Mouse (Mus musculus): ENCODE results near the gene Gm42688. TPM values are rescaled to one million over a fixed set of nuclear protein-coding genes. Genes with fewer than 3 reads are reported as not detected.

Gm42688 gene
- polyA plus RNA-seq, 1 experiment: 10.0 TPM

DNA sequence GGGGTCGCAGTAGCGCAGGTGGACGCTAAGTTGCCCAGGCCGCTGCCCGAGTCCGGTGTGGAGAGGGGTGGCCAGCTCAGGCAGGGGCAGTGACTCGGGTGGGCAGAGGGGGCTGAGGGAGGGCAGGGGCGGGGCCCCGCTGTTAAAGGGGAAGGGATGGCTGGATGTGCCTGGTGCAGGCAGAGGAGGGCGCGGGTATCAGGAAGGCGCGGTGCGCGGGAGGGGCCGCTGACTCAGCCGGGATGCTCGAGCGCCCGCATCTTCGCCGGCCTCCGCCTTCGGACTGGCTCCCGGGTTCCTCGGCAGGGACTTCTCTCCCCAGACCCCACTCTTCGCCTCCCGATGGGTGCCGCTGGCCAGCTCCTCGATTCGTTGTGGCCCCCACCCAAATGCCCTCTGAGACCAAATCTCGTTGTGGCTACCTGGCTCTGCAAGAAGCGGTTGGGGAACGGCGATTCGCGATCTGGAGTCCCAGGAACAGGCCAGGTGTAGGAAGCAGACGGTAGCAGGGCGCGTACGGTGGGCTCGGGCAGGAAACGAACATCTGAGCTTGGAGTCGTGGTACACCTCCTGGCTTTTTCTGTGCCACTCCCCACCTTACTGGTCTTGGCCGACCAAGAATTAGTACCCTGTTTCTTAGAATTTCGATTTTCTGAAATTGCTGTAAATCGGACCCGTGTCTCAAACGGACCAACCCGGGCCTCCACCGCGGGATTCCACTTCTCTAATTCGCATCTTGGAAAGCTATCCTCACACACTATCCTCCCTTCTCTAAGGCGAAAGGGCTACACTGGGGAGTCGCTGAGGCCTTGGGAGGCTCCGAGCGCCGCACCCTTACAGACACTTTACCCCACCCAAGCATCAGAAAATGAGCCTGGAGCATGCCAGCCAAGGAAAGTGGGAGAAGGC lies 30.9 kb upstream of the Gm42688 start:
- TF ChIP-seq CTCF (IDR thresholded peaks at IDR 0.05; ENCODE audit: control insufficient read depth, insufficient read depth, insufficient replicate concordance, low read depth, low read length) (no peak), POLR2A (IDR thresholded peaks at IDR 0.05; ENCODE audit: control insufficient read depth, low read depth, low read length) (no peak)
- Histone ChIP-seq H3K27ac (ENCODE audit: control insufficient read depth, insufficient read depth, low read depth, low read length) (no peak overlapping the region), H3K4me1 (ENCODE audit: control insufficient read depth, insufficient read depth, low read length) (peaks cover 12% of the 10 kb centered on the region), H3K27me3 (ENCODE audit: control insufficient read depth, insufficient read depth, low read length) (peaks cover 3% of the 10 kb centered on the region; the same call in 1 of the 2 replicates), H3K36me3 (ENCODE audit: control insufficient read depth, insufficient read depth, low read length) (no peaks in the 10 kb centered on the region), H3K4me3 (ENCODE audit: control insufficient read depth, low read depth, low read length) (peak overlapping the region; percentile 9; the same call in 1 of the 2 replicates)

DNA sequence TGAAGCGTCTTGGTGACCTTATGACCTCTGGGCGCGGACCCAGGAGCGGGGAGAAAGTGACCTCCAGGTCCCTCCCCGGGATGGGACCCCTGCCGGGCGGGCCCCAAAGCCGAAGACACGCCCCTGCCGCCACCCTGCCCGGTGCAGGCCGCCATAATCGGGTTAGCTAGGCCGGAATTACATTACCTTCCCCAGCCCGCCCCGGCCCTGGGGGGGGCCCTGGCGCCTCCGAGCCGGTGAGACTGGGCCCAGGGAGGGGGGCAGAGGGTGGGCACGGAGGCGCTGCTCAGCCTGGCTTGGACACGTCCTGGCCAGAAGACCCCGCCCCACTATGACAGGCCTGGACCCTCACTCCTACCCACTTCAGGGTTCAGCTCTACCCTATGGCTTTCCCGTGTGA lies 30.2 kb upstream of the Gm42688 start:
- Histone ChIP-seq H3K36me3 (ENCODE audit: control insufficient read depth, insufficient read depth, low read length) (no peaks in the 10 kb centered on the region), H3K4me3 (ENCODE audit: control insufficient read depth, low read depth, low read length) (no peak overlapping the region), H3K27ac (ENCODE audit: control insufficient read depth, insufficient read depth, low read depth, low read length) (no peak overlapping the region), H3K4me1 (ENCODE audit: control insufficient read depth, insufficient read depth, low read length) (peaks cover 12% of the 10 kb centered on the region), H3K27me3 (ENCODE audit: control insufficient read depth, insufficient read depth, low read length) (peaks cover 3% of the 10 kb centered on the region; the same call in 1 of the 2 replicates)
- no peak for TF ChIP-seq POLR2A (IDR thresholded peaks at IDR 0.05; ENCODE audit: control insufficient read depth, low read depth, low read length)
- no peak for TF ChIP-seq CTCF (IDR thresholded peaks at IDR 0.05; ENCODE audit: control insufficient read depth, insufficient read depth, insufficient replicate concordance, low read depth, low read length)

DNA sequence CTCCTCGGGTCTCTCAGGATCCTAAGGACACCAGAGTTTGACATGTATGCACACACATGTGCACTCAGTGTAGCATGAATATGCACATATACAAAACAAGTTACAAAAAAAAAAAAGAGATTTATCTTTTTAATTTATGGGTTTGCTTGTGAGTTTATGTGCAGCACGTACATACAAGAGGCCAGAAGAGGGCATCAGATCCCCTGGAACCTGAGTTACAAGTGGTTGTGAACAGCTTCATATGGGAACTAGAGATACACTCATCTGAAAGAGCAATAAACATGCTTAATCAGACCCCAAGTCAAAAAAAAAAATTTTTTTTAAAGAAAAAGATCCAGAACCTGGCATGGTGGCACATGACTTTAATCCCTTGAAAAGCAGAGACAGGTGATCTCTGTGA lies 26.4 kb upstream of the Gm42688 start:
- Histone ChIP-seq H3K4me3 (ENCODE audit: control insufficient read depth, low read depth, low read length) (no peak overlapping the region), H3K27ac (ENCODE audit: control insufficient read depth, insufficient read depth, low read depth, low read length) (no peak overlapping the region), H3K36me3 (ENCODE audit: control insufficient read depth, insufficient read depth, low read length) (no peaks in the 10 kb centered on the region; the same call in 1 of the 2 replicates), H3K4me1 (ENCODE audit: control insufficient read depth, insufficient read depth, low read length) (peaks cover 13% of the 10 kb centered on the region), H3K27me3 (ENCODE audit: control insufficient read depth, insufficient read depth, low read length) (peaks cover 3% of the 10 kb centered on the region; the same call in 1 of the 2 replicates)
- TF ChIP-seq CTCF (IDR thresholded peaks at IDR 0.05; ENCODE audit: control insufficient read depth, insufficient read depth, insufficient replicate concordance, low read depth, low read length) (no peak), POLR2A (IDR thresholded peaks at IDR 0.05; ENCODE audit: control insufficient read depth, low read depth, low read length) (no peak)

DNA sequence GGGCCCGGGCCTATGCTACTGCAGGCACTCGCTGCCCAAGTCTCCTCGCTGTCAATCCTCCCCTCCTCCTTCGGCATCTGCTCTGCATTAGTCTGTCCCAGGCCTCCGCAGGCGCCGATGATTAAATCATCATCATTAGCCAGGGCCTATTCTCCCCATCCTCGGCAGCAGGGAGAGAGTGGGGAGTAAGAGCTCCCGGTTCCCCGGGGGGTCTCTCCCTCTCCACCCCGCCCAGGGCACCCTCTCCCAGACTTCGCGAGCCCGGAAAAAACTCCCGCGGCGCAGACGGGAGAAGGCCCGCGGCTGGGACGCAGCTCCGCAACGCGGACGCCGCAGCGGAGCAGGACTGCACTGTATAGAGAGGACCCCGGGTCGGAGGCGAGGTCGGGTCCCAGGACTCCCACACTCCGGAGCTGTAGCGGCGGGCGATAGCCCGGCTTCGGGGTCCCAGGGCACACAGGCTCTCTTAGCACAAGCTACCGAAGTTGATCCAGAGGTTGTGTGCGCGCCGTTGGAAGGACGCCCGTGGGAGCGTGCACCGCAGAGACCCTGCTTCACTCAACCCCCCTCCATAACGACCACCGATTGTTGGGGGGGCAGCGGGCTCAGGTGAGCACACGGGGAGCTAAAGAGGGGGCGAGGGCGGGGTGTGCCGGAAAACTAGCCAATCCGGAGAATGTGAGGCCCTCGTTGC lies 23.6 kb upstream of the Gm42688 start, which contains the start of gene Pcgf1:
Pcgf1 (plus strand) TSS at position 240 of the 694 bp plus-strand sequence.
- Histone ChIP-seq H3K4me1 (ENCODE audit: control insufficient read depth, insufficient read depth, low read length) (peaks cover 7% of the 10 kb centered on the region), H3K27me3 (ENCODE audit: control insufficient read depth, insufficient read depth, low read length) (no peaks in the 10 kb centered on the region), H3K27ac (ENCODE audit: control insufficient read depth, insufficient read depth, low read depth, low read length) (peak within 1 kb of the TSS; percentile 99), H3K36me3 (ENCODE audit: control insufficient read depth, insufficient read depth, low read length) (no peaks in the 10 kb centered on the region; the same call in 1 of the 2 replicates), H3K4me3 (ENCODE audit: control insufficient read depth, low read depth, low read length) (peak within 1 kb of the TSS; percentile 97)
- TF ChIP-seq CTCF (IDR thresholded peaks at IDR 0.05; ENCODE audit: control insufficient read depth, insufficient read depth, insufficient replicate concordance, low read depth, low read length): no peak
- TF ChIP-seq POLR2A (IDR thresholded peaks at IDR 0.05; ENCODE audit: control insufficient read depth, low read depth, low read length): peak; percentile 60; the same call in 1 of the 2 replicates

DNA sequence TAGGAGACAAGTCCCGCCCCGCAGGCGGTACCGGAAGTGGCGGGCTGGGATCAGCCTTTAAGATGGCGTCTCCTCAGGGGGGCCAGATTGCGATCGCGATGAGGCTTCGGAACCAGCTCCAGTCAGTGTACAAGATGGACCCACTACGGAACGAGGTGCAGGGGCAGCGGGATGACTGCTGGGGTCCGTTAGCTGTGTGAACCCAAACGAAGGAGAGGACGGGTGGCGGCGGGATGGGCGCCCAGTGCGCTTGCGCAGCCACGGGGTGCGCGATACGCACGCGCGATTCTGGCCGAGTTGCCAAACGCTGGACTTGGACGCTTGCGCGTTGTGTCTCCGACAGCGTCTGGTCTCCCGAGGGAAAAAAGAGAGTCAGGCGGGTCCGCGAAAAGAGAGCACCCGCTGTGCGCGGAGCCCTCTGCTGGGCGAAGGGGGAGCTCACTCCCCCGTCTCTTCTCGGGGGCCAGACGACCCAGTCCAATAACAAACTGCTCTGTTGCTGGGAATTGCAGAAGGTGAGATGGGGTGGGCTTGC lies 23.0 kb upstream of the Gm42688 start:
- TF ChIP-seq CTCF (IDR thresholded peaks at IDR 0.05; ENCODE audit: control insufficient read depth, insufficient read depth, insufficient replicate concordance, low read depth, low read length): 0 out of 2 replicates have a peak, but pooled peaks have one; percentile 7
- peak; percentile 53; the same call in 1 of the 2 replicates for TF ChIP-seq POLR2A (IDR thresholded peaks at IDR 0.05; ENCODE audit: control insufficient read depth, low read depth, low read length)
- Histone ChIP-seq H3K36me3 (ENCODE audit: control insufficient read depth, insufficient read depth, low read length) (no peaks in the 10 kb centered on the region; the same call in 1 of the 2 replicates), H3K27ac (ENCODE audit: control insufficient read depth, insufficient read depth, low read depth, low read length) (peak overlapping the region; percentile 99), H3K4me3 (ENCODE audit: control insufficient read depth, low read depth, low read length) (peak overlapping the region; percentile 97), H3K27me3 (ENCODE audit: control insufficient read depth, insufficient read depth, low read length) (no peaks in the 10 kb centered on the region), H3K4me1 (ENCODE audit: control insufficient read depth, insufficient read depth, low read length) (peaks cover 7% of the 10 kb centered on the region)

DNA sequence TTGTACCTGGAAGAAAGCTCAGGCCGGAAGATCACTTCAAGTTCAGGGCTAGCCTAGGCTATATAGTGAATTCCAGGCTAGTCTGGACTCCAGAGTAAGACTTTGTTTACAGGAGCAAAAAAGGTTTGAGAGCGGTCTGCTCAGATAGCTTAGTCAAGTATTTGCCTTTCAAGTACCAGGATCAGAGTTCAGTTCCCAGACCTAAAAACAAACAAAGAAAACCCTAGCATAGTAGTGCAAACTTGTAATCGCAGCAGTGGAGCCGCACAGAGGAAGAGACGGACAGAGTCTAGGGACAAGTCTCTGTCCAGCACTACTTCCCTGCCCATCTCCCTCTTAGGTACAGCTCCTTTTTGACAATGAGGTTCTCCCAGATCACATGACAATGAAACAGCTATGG lies 21.2 kb upstream of the Gm42688 start:
- no peak for TF ChIP-seq POLR2A (IDR thresholded peaks at IDR 0.05; ENCODE audit: control insufficient read depth, low read depth, low read length)
- TF ChIP-seq CTCF (IDR thresholded peaks at IDR 0.05; ENCODE audit: control insufficient read depth, insufficient read depth, insufficient replicate concordance, low read depth, low read length): no peak
- Histone ChIP-seq H3K27me3 (ENCODE audit: control insufficient read depth, insufficient read depth, low read length) (no peaks in the 10 kb centered on the region), H3K4me1 (ENCODE audit: control insufficient read depth, insufficient read depth, low read length) (peaks cover 7% of the 10 kb centered on the region), H3K4me3 (ENCODE audit: control insufficient read depth, low read depth, low read length) (no peak overlapping the region), H3K36me3 (ENCODE audit: control insufficient read depth, insufficient read depth, low read length) (no peaks in the 10 kb centered on the region; the same call in 1 of the 2 replicates), H3K27ac (ENCODE audit: control insufficient read depth, insufficient read depth, low read depth, low read length) (no peak overlapping the region)
